Mouse (Mus musculus) ovary, postnatal 14 days (tissue): ENCODE results near the gene Cela3b.
"Not testable (repeated sequence)": the region's sequence is repeated elsewhere in the genome, so short reads cannot be mapped to it uniquely, and the experiment has no call there.

Source experiments
- DNase-seq: peaks from one replicate; pipeline ENCODE4 v3.0.0; 2022; ENCODE audit warnings: low spot score

Cela3b gene

DNA sequence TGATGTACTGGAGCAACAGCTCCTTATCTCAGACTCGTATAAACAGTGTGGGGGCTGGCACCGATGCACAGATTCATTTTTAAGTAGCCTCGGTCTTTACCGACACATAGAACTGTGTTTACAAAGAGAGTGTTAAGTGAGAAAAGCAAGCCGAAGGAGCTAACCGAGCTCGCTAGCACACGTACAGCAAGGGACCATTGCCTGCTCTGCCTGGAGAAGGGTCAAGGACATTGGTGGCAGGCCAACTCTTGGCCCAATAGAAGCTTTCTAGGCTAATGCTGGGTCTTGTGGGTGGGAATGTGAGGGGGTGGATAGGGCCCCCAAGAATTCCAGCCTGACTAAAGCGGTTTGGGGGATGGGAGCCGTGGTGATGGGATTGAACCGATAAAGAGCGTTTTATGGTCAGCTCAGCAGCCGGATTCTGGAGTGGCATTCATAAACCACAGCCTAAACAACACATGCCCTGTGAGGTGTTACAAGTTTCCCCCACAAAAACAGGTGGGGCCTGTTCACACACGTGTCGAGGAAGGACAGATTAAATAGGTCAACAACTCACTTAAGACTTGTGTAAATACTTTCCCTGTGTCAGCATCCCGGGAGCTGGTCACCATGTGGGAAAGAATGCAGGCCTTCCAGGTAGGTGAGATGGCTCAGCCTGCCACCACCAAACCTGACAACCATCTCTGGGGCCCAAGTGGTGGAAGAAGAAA, 31.8 kb upstream of the Cela3b start:
- no peak for DNase-seq

DNA sequence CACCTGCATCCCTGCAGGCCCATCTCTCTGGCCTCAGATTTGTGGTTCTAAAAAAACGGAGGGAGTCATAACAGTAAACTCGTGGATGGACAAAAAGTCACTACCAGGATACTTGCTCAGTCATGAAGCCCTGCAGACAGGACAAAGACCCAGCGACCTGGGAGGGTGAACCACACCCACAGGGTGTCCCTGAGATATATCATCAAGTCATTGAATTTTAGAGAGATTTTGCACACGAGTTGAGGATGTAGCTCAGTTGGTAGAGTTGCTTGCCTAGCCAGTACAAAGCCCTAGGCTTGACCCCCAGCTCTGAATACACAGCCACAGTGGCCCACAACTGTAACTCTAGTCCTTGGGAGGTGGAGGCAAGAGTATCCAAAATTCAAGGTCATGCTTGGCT, 30.9 kb upstream of the Cela3b start:
- no peak for DNase-seq

DNA sequence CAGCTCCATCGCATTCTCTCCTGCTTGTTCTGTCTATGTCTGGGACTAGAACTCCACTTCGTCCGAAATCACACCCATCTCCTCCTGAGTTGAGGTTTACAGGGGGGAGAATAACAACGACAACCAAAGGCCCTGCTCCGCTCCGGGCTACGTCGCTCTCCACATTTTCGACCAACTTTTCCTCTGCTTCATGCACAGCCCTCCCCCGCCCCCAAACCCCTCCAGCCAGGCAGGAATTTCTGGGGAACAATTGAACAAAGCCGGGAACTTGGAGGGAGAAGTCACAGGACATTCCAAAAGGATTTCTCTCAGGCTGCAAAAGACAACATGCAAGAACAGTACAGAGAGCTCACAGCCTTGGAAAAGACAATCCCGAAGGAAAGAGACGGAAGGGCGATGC, 30.3 kb upstream of the Cela3b start:
- no peak for DNase-seq

DNA sequence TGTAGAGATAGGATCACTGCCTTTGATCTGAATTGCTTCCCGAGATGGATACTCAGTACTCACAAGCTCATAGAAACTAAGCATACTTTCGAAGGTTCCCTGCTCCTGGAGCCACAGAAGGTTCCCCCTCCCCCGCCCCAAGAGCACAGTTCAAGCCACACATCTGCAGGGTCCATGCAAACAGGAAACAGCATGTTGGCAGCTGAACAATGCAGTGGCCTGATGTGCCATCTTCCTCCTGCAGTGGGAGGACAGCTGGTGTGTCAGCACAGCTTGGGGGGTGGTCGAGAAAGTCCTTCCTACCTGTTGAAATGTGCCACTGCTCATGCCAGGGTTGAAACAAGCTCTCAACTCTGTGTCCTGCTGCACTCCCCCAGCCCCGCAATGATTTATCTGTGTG, 28.5 kb upstream of the Cela3b start:
- no peak for DNase-seq

DNA sequence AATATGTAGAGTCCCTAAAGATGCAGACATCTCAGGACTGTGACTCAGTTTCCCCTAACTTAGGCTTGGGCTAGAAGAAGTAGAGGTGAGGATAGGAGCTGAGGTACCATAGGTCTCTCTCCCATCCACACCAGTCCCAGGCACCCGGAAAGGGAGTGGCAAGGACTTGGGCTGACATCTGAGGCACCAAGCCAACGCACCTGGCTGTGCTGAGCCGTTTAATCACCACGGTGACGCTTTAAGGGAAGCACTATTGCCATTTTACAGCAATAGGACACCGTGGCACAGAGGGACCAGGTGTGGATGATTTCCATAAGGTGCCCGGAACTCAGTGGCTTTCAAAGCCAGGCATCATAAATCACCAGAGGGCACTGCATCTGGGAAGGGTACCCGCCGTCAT, 28.0 kb upstream of the Cela3b start:
- DNase-seq, result no peak

- DNase-seq, result no peak
These were observed 27.0 kb upstream of the Cela3b start for GRCm38 (mm10) chr4:137457292-137457691.

DNA sequence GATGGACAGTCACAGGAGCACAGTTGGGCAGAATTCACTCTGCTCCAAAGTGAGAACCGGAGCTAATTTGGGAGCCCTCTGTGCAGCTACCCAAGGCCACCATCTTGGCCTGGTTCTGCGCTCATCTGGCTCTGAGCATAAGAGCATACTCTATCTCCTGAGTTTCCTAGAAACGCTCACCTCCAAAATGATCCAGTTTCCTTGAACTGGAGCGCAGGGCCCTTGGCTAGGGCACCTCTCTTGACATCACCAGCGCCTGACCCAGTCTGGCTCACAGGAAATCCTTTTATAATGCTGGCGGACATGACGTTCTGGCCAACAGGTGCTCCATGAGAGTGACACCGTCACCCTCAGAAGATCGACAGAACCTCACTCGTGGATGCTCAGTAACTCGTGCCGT, 26.2 kb upstream of the Cela3b start:
- no peak for DNase-seq

GRCm38 (mm10) chr4:137454582-137454981, 24.2 kb upstream of the Cela3b start:
- DNase-seq, result no peak

- DNase-seq, result no peak
These were observed 23.0 kb upstream of the Cela3b start, which contains the start of gene 1700013G24Rik for GRCm38 (mm10) chr4:137453234-137453767. Gene 1700013G24Rik (plus strand): TSS chr4:137453284.

- DNase-seq, result no peak
These were observed 21.9 kb upstream of the Cela3b start for GRCm38 (mm10) chr4:137452190-137452589.

DNA sequence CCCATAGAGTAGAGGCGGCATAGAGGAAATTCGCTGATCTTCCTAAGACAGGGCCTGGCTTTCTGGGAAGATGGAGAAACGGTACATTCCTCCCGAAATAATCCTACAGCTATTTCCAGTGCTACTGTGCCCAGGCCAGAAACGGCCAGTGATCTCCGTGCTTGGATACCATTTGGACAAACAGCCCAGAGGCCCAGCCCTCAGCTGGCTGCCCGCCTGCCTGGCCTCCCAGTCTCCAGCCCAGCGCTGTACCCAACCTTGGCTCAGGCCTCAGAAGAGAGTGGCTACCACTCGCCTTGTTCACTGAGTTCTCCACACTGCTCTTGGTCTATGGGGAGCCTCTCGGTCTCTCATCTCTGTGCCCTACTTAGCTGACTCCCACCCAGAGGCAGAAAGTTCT, 19.4 kb upstream of the Cela3b start:
- DNase-seq, result no peak

- no peak for DNase-seq
These were observed 18.8 kb upstream of the Cela3b start for GRCm38 (mm10) chr4:137449132-137449531.

- DNase-seq, result no peak
These were observed 18.3 kb upstream of the Cela3b start for GRCm38 (mm10) chr4:137448641-137449040.

DNA sequence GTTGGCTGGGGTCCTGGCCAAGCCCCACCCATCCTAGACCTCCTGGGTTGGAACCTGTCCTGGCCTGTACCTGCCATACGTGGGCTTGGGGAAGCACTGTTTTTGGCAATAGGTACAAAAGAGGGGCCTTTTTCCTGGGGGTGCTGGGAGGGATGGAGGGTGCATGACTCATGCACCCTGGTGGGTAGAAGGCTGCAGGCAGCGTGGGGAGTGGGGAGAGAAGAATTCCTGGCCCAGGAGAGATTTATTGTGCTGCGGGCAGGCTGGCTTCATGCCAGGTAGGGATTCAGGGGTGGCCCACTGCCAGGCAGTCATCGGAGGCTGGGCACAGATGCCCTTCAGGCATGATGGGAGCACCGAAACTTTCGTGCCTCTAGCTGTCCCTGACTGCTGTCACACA, 17.9 kb upstream of the Cela3b start:
- DNase-seq, result peak; percentile 57

DNA sequence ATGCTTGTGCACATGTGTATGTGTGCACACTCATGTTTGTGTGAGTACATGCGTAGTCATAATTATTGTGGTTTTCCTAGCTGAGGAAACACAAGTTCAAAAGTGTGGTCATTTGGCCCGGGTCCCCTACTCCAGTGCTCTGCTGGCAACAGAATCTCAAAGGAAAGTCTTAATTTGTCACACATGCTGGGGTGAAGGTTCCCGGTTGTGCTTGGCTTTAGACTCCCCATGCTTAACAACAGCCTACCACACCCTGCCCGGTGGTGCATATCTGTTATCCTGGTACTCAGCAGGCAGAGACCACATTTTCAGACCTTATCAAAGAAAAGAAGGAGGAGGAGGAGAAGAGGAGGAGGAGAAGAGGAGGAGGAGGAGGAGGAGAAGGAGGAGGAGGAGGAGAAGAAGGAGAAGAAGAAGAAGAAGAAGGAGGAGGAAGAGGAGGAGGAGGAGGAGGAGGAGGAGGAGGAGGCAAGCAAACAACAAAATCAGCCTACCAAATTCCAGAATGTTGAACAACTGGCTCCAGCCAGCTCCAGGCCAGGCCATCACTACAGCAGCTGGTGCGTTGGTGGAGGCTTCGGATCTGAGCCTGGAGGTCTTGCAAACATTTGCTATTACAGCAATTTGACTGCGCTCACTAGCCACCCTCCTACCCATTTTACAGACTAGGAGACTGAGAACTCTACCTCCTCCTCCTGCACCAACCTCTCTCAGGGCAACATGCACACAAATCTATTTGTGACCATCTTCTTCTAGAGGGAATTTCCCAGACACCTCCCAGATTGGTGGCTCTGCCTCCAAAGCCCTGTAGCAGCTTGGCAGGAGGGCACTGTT, 17.2 kb upstream of the Cela3b start:
- DNase-seq, result no peak

DNA sequence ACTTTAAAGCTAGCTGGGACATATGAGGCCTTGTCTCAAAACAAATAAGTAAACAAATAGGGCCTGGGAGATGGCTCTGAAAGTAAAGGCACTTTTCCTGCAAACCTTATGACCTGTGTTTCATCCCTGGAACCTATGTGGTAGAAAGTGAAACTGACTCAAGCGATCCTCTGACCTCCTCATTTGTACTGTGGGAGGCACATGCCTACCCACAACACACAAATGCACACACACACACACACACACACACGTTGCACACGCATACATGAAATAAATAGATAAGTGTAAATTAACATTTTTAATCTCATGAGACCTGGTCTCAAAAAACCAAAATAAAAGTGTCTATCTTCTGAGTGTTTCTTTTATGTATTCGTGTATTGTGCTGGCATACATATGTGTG, 15.5 kb upstream of the Cela3b start:
- DNase-seq, result no peak

- DNase-seq, result peak; percentile 82
These were observed 13.3 kb upstream of the Cela3b start for GRCm38 (mm10) chr4:137443625-137444024.

DNA sequence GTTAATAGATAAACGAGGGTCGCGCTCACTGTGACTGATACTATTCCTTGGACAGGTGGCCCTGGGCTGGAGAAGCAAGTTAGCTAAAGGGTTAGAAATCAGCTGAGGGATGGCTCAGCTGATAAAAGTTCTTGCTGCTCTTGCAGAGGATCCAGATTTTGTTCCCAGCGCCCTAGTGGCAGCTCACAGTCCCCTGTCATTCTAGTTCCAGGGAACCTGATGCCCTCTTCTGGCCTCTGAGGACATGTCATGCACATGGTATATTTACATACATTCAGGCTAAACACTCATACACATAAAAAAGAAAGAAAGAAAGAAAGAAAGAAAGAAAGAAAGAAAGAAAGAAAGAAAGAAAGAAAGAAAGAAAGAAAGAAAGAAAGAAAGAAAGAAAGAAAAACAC, 11.0 kb upstream of the Cela3b start:
- no peak for DNase-seq

- no peak for DNase-seq
These were observed 8.5 kb upstream of the Cela3b start for GRCm38 (mm10) chr4:137438842-137439241.

DNA sequence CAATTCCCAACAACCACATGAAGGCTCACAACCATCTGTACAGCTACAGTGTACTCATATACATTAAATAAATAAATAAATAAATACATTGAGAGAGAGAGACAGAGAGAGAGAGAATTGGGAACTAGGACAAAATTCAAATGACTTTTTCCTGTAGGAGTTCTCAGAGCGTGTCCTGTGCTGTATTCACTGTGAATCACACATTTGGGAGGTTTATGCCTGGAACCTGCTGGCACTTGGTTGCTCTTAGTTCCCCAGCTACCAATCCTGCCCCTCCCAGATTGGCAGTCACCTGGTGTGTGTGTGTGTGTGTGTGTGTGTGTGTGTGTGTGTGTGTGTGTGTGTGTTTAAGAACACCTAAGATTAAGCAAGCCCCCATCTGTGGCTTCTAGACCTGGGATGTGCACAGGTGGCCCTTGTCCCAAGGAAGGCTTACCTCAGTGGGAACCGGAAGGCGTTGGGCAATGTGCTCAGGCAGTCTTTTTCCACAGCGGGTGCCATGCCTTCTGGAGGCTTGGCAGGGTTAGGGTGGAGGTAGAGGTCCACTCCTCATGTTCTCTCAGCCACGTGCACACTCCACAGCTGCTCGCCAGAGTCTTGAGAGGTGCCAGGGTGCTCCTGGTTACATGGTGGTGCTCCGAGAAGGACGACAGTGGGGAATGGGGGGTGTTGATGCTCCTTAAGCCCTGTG, 6.8 kb upstream of the Cela3b start:
- DNase-seq, result no peak

- DNase-seq, result not testable (repeated sequence)
These were observed 2.6 kb upstream of the Cela3b start for GRCm38 (mm10) chr4:137432700-137433550.
